Mouse (Mus musculus): Measurements from ENCODE around the gene Nrip1.

Gene Nrip1

GRCm38 (mm10) chr16:76315642-76316041 is 58.0 kb downstream of the Nrip1 start:
- DNase-seq (ENCODE audit: low spot score), result no peak

- no peak for DNase-seq (ENCODE audit: low spot score)
Observed at GRCm38 (mm10) chr16:76314013-76314950, 59.3 kb downstream of the Nrip1 start.

- no peak for DNase-seq (ENCODE audit: low spot score)
Observed at GRCm38 (mm10) chr16:76312887-76313420, 60.7 kb downstream of the Nrip1 start.

- no peak for DNase-seq (ENCODE audit: low spot score)
Observed at GRCm38 (mm10) chr16:76310791-76311190, 62.8 kb downstream of the Nrip1 start.

- no peak for DNase-seq (ENCODE audit: low spot score)
Observed at GRCm38 (mm10) chr16:76310286-76310685, 63.3 kb downstream of the Nrip1 start.

GRCm38 (mm10) chr16:76309280-76309679 is 64.3 kb downstream of the Nrip1 start:
- no peak for DNase-seq (ENCODE audit: low spot score)

- no peak for DNase-seq (ENCODE audit: low spot score)
Observed at GRCm38 (mm10) chr16:76307039-76307438, 66.6 kb downstream of the Nrip1 start.

GRCm38 (mm10) chr16:76306446-76306845 is 67.2 kb downstream of the Nrip1 start:
- no peak for DNase-seq (ENCODE audit: low spot score)

GRCm38 (mm10) chr16:76303436-76303835 is 70.2 kb downstream of the Nrip1 start:
- DNase-seq (ENCODE audit: low spot score), result no peak

GRCm38 (mm10) chr16:76301728-76302050 is 71.9 kb downstream of the Nrip1 start:
- no peak for DNase-seq (ENCODE audit: low spot score)

GRCm38 (mm10) chr16:76301037-76301727 is 72.4 kb downstream of the Nrip1 start:
- no peak for DNase-seq (ENCODE audit: low spot score)

- no peak for DNase-seq (ENCODE audit: low spot score)
Observed at GRCm38 (mm10) chr16:76300452-76300851, 73.2 kb downstream of the Nrip1 start.

GRCm38 (mm10) chr16:76299511-76299910 is 74.1 kb downstream of the Nrip1 start:
- DNase-seq (ENCODE audit: low spot score), result no peak

- no peak for DNase-seq (ENCODE audit: low spot score)
Observed at GRCm38 (mm10) chr16:76295322-76295721, 78.3 kb downstream of the Nrip1 start.

GRCm38 (mm10) chr16:76294550-76294949 is 79.1 kb downstream of the Nrip1 start:
- no peak for DNase-seq (ENCODE audit: low spot score)

- peak; percentile 23 for DNase-seq (ENCODE audit: low spot score)
Observed at GRCm38 (mm10) chr16:76293765-76294463, 79.7 kb downstream of the Nrip1 start.

- no peak for DNase-seq (ENCODE audit: low spot score)
Observed at GRCm38 (mm10) chr16:76293176-76293575, 80.5 kb downstream of the Nrip1 start.

GRCm38 (mm10) chr16:76292656-76293055 is 81.0 kb downstream of the Nrip1 start:
- DNase-seq (ENCODE audit: low spot score), result no peak

- DNase-seq (ENCODE audit: low spot score), result no peak
Observed at GRCm38 (mm10) chr16:76291366-76291765, 82.3 kb downstream of the Nrip1 start.

GRCm38 (mm10) chr16:76289495-76289894 is 84.1 kb downstream of the Nrip1 start:
- DNase-seq (ENCODE audit: low spot score), result no peak

- DNase-seq (ENCODE audit: low spot score), result no peak
Observed at GRCm38 (mm10) chr16:76283796-76284195, 89.8 kb downstream of the Nrip1 start.

GRCm38 (mm10) chr16:76281850-76282249 is 91.8 kb downstream of the Nrip1 start:
- DNase-seq (ENCODE audit: low spot score), result no peak

Measured in embryo, embryonic 10 days (tissue).